Mouse (Mus musculus) liver, adult 2 months (tissue): ENCODE results near the gene Lpp. TPM values are rescaled to one million over a fixed set of nuclear protein-coding genes. Genes with fewer than 3 reads are reported as not detected.

Experiments used
- DNase-seq: peaks from one replicate; pipeline ENCODE4 v3.0.0-alpha.2; 2011; ENCODE audit warnings: low read depth, low spot score; ENCODE audit errors: extremely low read depth
- H3K27ac ChIP-seq: fragments of 200-500 bp; replicated peaks from 2 replicates; pipeline ENCODE4 v1.5.1; 2012; ENCODE audit warnings: low read depth, mild to moderate bottlenecking, control low read depth, inconsistent platforms, low read length; ENCODE audit not compliant: insufficient read depth
- H3K27me3 ChIP-seq: fragments of 200-500 bp; 2 replicates; pipeline ENCODE4 v1.6.1; 2012; ENCODE audit warnings: mild to moderate bottlenecking, moderate library complexity, low read length, inconsistent platforms; ENCODE audit not compliant: control insufficient read depth, insufficient read depth
- H3K36me3 ChIP-seq: fragments of 200-500 bp; 2 replicates; pipeline ENCODE4 v1.6.1; 2012; ENCODE audit warnings: low read length, inconsistent platforms; ENCODE audit not compliant: control insufficient read depth, insufficient read depth
- H3K4me1 ChIP-seq: fragments of 200-500 bp; 2 replicates; pipeline ENCODE4 v1.6.1; 2011; ENCODE audit warnings: low read length; ENCODE audit not compliant: control insufficient read depth, insufficient read depth
- H3K4me3 ChIP-seq: fragments of 200-500 bp; 2 replicates; pipeline ENCODE4 v1.5.1; 2011; ENCODE audit warnings: low read depth, mild to moderate bottlenecking, control low read depth, low read length, moderate library complexity; ENCODE audit not compliant: insufficient read depth
- H3K79me2 ChIP-seq: fragments of 200-500 bp; 2 replicates; pipeline ENCODE4 v1.6.1; 2012; ENCODE audit warnings: inconsistent platforms, mild to moderate bottlenecking, low read length, moderate library complexity; ENCODE audit not compliant: control insufficient read depth, insufficient read depth
- H3K9ac ChIP-seq: fragments of 200-500 bp; 2 replicates; pipeline ENCODE4 v1.6.1; 2012; ENCODE audit warnings: low read depth, mild to moderate bottlenecking, control low read depth, inconsistent platforms, low read length
- CTCF ChIP-seq: fragments of 200-500 bp; IDR thresholded peaks from 2 replicates; pipeline ENCODE4 v1.5.1; 2011; ENCODE audit warnings: low read depth, low read length, control low read depth
- POLR2A ChIP-seq: fragments of 200-500 bp; IDR thresholded peaks from 2 replicates; pipeline ENCODE4 v1.6.1; 2011; ENCODE audit warnings: low read length, control low read depth; ENCODE audit not compliant: insufficient read depth; ENCODE audit errors: extremely low read depth
- WGBS: fragments of 180-500 bp; shearing (Covaris S2); methylation state at CpG from one replicate; pipeline ENCODE4 v1.1.7; 2018; 5-methylcytosine and 5-hydroxymethylcytosine counted together
- polyA plus RNA-seq: library from polyadenylated mRNA; depleted of rRNA; stranded (reverse); fragments of >200 nt; gene quantifications from 2 replicates; pipeline ENCODE4 v1.2.3, GENCODE M21; 2012
- total RNA-seq: library from RNA; depleted of rRNA; stranded (reverse); fragments of >200 nt; gene quantifications from 2 replicates; pipeline ENCODE4 v1.2.3, GENCODE M21; 2014

The Lpp gene
- total and polyA plus RNA-seq, 2 experiments, result 7.5 to 23.0 TPM

GRCm38 (mm10) chr16:24433563-24433962, 40.3 kb downstream of the Lpp start:
- H3K27me3 ChIP-seq, result no peaks in the 10 kb centered on the region
- 43% methylated on average over 7 of the region's 7 CpGs for WGBS
- no peak overlapping the region for H3K9ac ChIP-seq
- DNase-seq, result no peak
- no peak overlapping the region for H3K27ac ChIP-seq
- peaks cover 34% of the 10 kb centered on the region; the same call in 1 of the 2 replicates for H3K79me2 ChIP-seq
- H3K4me3 ChIP-seq, result no peak overlapping the region
- no peaks in the 10 kb centered on the region for H3K36me3 ChIP-seq
- no peak for TF ChIP-seq POLR2A
- no peak for TF ChIP-seq CTCF
- peaks cover 26% of the 10 kb centered on the region for H3K4me1 ChIP-seq

GRCm38 (mm10) chr16:24434026-24434425, 40.7 kb downstream of the Lpp start:
- H3K79me2 ChIP-seq, result peaks cover 30% of the 10 kb centered on the region; the same call in 1 of the 2 replicates
- peaks cover 26% of the 10 kb centered on the region for H3K4me1 ChIP-seq
- no peak for TF ChIP-seq CTCF
- no peak for TF ChIP-seq POLR2A
- no peak overlapping the region for H3K4me3 ChIP-seq
- DNase-seq, result no peak
- no peaks in the 10 kb centered on the region for H3K27me3 ChIP-seq
- H3K9ac ChIP-seq, result no peak overlapping the region
- no peak overlapping the region for H3K27ac ChIP-seq
- H3K36me3 ChIP-seq, result no peaks in the 10 kb centered on the region
- WGBS, result 60% methylated on average over 7 of the region's 7 CpGs

- no peak overlapping the region for H3K9ac ChIP-seq
- H3K27me3 ChIP-seq, result no peaks in the 10 kb centered on the region
- peaks cover 26% of the 10 kb centered on the region for H3K4me1 ChIP-seq
- DNase-seq, result no peak
- 72% methylated on average over 7 of the region's 7 CpGs for WGBS
- no peak overlapping the region for H3K27ac ChIP-seq
- no peak overlapping the region for H3K4me3 ChIP-seq
- TF ChIP-seq CTCF, result no peak
- no peak for TF ChIP-seq POLR2A
- H3K36me3 ChIP-seq, result no peaks in the 10 kb centered on the region
- H3K79me2 ChIP-seq, result peaks cover 30% of the 10 kb centered on the region; the same call in 1 of the 2 replicates
Observed at GRCm38 (mm10) chr16:24434531-24435114, 41.3 kb downstream of the Lpp start.

GRCm38 (mm10) chr16:24435115-24435553, 41.8 kb downstream of the Lpp start:
- 0 out of 2 replicates have a peak overlapping the region, but pooled peaks have one; percentile 8 for H3K27ac ChIP-seq
- WGBS, result 48% methylated on average over 6 of the region's 6 CpGs
- DNase-seq, result no peak
- H3K36me3 ChIP-seq, result no peaks in the 10 kb centered on the region
- no peak overlapping the region for H3K4me3 ChIP-seq
- H3K9ac ChIP-seq, result no peak overlapping the region
- TF ChIP-seq CTCF, result no peak
- TF ChIP-seq POLR2A, result no peak
- peaks cover 29% of the 10 kb centered on the region; the same call in 1 of the 2 replicates for H3K79me2 ChIP-seq
- no peaks in the 10 kb centered on the region for H3K27me3 ChIP-seq
- peaks cover 26% of the 10 kb centered on the region for H3K4me1 ChIP-seq

GRCm38 (mm10) chr16:24438438-24438837, 45.1 kb downstream of the Lpp start:
- peak; percentile 76 for DNase-seq

GRCm38 (mm10) chr16:24441338-24441737, 48.0 kb downstream of the Lpp start:
- Histone ChIP-seq H3K4me3 (no peak overlapping the region), H3K36me3 (peaks cover 2% of the 10 kb centered on the region; the same call in 1 of the 2 replicates), H3K27ac (no peak overlapping the region), H3K4me1 (peaks cover 9% of the 10 kb centered on the region; the same call in 1 of the 2 replicates), H3K27me3 (no peaks in the 10 kb centered on the region), H3K79me2 (peaks cover 15% of the 10 kb centered on the region), H3K9ac (no peak overlapping the region)
- 80% methylated on average over 1 of the region's 1 CpGs for WGBS
- DNase-seq, result no peak
- TF ChIP-seq CTCF (no peak), POLR2A (no peak)

More at GRCm38 (mm10) chr16:24438438-24438837, 45.1 kb downstream of the Lpp start:
- peaks cover 18% of the 10 kb centered on the region for H3K79me2 ChIP-seq
- no peak overlapping the region for H3K4me3 ChIP-seq
- WGBS, result 56% methylated on average over 4 of the region's 4 CpGs
- no peaks in the 10 kb centered on the region for H3K27me3 ChIP-seq
- H3K36me3 ChIP-seq, result no peaks in the 10 kb centered on the region
- H3K27ac ChIP-seq, result peak overlapping the region; percentile 60
- TF ChIP-seq CTCF (no peak), POLR2A (no peak)
- peaks cover 23% of the 10 kb centered on the region for H3K4me1 ChIP-seq
- no peak overlapping the region for H3K9ac ChIP-seq
